Mouse (Mus musculus) CD4-positive, CD25-positive, alpha-beta regulatory T cell, adult 4 months (primary cell): ENCODE data around the gene Scarb1. TPM values are rescaled to one million over a fixed set of nuclear protein-coding genes. Genes with fewer than 3 reads are reported as not detected.

ENCODE experiments used
- ATAC-seq: one replicate; pipeline ENCODE4 v1.8.0; 2017
- polyA plus RNA-seq, 2 experiments: library from polyadenylated mRNA; unstranded; fragments of 100-300 nt; shearing (Covaris generic); gene quantifications; one replicate each; pipeline ENCODE4 v1.2.1; 2017

The Scarb1 gene
- polyA plus RNA-seq, 2 experiments from 2014 or later = 5.9 to 11.6 TPM

DNA sequence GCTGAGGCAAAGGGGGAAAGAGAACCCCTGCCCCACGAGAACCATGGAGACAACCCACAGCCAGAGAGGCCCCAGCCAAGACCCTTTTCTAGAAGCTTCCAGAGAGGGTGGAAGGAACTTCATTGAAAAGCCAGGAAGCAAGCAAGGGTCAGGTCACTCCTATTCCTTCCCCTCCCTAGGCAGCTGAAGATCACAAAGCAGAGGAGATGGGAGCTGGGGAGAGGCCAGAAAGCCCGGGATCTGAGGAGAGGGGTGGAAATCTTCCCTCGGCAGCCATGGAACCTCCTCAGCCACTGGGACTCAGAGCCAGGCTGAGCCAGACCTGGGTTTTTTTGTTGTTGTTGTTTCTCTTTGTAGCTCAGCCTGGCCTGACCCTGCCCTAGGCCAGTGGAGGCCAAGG, 9.8 kb downstream of the Scarb1 start:
- no peak for ATAC-seq

DNA sequence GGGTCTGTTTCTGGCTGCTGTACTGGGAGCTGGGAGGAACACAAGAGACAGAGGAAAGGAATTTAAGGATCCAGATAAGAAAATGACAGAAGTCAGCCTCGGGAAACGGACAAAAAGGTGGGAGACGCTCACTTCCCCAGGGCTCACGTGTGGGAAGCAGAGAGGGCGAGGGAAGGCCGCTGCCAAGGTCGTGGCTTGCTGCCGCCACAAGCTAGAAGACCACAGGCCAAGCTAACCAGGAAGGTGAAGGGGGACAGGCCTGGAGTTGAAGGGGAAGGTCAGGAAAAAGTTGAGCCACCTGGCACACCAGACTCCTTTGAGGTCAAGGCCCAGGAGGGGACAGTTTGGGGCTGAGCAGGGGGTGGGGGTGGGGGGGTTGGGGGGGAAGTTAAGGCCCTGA, 10.2 kb downstream of the Scarb1 start:
- no peak for ATAC-seq

DNA sequence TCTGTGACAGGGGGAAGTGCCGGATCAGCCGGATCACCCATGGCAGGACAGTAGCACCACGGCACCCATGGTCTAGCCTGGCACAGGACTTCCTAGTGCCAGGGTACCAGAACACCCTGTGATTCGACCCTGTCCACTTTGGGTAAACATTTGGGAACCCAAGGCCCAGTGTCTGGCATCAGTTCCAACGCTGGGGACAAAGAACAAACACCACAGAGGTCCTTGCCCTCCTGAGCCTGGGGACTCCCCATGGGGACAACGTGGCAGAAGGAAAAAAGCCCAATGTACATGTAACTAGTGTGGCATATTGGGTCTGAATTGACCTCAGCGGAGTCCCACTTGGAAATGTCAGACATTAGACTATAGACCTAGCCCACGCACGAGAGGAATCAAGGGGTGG, 10.7 kb downstream of the Scarb1 start:
- ATAC-seq = no peak

DNA sequence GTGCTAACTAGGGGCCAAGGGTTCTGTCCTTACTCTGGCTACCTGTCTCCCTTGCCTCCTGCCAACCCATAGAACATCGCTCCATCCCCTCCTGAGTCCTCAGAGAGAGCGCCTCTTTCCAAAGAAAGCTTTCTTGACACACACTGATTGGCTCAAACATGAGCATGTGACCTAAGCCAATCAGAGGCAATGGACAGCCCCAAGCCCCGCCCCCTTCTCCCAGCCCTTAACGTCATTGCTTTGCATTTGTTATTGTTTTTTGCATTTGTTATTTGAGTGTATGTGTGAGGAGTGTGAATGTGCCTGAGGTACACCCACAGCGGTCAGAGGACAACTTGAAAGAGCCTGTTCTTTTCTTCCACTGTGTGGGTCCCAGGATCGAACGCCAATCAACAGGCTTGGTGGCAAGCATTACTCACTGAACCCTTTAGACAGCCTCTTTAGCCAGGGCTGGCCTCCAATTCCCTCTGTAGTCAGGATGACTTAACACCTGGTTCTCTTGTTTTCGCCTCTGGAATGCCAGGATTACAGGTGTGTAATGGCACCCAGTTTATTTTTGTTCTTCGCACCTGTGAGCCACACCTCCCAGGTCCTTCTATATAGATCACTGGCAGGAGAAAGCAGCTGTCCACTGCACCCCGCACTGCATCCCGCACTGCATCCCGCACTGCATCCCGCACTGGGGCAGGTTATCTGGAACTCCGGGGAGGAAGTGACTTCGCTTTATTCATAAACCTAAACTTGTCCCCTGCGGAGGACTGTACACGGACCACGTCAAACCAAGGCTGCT, 13.1 kb downstream of the Scarb1 start:
- no peak for ATAC-seq

DNA sequence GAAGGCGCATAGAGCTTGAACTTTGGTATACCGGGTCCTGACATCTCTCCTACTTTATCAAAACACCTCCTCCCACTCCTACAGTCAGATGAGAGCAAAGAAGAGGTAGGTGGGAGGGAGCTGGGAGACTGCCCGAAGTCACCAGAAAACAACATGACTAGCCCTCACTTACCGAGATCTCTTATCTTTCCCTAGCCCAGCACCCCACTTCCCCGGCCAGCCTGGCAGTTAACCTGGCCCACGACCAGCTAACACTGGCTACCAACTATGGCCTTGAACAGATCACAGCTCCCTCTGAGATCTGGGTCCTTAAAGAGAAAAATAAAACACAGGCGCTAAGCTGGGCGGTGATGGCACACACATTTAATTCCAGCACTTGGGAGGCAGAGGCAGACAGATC, 14.5 kb downstream of the Scarb1 start:
- ATAC-seq = no peak

- no peak for ATAC-seq
Observed at GRCm38 (mm10) chr5:125325931-125326330, 15.0 kb downstream of the Scarb1 start.

GRCm38 (mm10) chr5:125325285-125325684, 15.6 kb downstream of the Scarb1 start:
- no peak for ATAC-seq

- no peak for ATAC-seq
Observed at GRCm38 (mm10) chr5:125323939-125324480, 16.9 kb downstream of the Scarb1 start.

DNA sequence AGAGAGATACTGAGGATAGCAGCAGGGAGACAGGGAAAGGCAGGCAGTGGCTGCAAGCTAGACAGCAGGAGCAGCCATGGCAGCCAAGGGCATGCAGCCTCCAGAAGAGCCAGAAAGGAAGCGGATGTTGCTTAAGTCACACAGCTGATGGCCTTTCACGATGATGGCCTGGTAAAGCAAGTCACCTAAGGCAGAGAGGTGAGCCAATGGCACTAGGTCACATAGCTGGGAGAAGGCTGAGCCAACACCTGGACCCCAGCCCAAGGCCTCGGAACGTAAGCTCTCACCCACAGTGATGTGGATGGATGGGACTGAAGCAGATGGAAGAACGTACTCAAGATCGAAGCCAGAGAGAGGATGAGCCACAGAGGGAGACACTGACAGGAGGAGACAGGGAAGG, 17.8 kb downstream of the Scarb1 start:
- no peak for ATAC-seq

- ATAC-seq = no peak
Observed at GRCm38 (mm10) chr5:125321836-125322235, 19.1 kb downstream of the Scarb1 start.

DNA sequence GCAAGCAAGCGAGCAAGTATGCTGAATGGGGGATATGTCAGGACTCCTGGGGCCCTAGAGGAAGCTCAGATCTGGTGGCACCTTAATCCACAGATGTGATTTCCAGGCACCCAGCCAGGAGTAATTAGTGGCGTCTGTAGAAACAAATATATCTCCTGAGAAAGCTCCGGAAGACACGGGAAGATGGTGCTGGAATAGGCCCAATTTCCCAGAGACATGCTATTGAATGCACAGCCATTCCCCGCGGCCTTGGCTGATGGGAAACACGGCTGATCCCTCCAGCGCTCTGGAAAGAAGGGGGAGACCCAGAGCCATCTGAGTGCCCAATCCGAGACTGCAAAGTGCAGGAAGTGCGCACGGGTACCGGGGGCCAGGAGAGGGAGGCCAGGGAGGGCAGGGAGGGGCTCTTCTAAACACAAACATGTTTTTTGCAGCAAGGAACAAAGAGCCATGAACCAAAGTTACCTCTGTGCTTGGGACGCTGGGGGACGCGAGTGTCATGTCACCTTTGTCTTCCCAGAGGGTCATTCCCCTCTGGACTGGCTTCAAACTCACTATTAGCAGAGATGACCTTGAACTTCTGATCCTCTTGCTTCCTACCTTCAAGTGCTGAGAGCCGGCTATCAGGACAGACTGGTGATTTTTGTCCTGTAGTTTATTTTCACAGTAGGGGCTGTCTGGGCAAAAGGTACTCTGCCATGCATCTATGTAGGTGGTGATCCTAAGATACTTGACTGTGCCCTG, 21.7 kb downstream of the Scarb1 start:
- no peak for ATAC-seq

DNA sequence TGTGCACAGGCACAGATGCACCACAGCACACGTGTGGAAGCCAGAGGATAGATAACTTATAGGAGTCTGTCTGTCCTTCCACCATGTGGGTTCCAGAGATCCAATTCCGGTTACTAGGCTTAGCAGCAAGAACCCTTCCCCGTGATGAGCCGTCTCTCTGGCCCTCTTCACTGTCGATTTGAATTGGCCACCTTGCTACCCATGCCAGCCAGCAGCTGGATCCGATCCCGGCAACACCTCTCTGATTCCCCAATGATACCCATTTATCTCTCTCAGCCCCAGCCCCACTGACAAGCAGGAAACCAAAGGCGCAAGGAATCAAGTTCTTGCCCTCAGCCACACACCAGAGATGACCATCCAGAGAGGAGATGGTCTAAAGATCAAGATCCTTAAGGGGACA, 22.9 kb downstream of the Scarb1 start:
- no peak for ATAC-seq

GRCm38 (mm10) chr5:125317296-125317695, 23.6 kb downstream of the Scarb1 start:
- no peak for ATAC-seq

DNA sequence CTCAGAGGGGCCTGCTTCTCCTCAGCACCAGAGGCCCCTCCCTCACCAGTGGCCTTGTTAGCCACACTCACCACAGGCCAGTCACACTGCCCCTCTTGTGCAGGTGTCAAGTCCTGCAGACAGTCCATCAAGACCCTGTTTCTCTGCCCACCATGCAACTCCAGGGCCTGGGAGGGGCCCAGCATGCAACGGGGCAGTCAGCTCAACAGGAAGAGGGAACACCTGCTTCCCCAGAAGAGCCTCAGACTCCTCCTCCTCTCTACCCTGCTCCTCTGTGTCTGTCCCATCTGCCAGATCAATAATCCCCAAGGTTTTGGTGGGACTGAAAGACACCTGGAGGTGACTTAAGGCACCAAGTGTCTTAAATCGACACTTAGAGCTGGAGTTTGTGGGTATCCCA, 24.1 kb downstream of the Scarb1 start:
- ATAC-seq = no peak

DNA sequence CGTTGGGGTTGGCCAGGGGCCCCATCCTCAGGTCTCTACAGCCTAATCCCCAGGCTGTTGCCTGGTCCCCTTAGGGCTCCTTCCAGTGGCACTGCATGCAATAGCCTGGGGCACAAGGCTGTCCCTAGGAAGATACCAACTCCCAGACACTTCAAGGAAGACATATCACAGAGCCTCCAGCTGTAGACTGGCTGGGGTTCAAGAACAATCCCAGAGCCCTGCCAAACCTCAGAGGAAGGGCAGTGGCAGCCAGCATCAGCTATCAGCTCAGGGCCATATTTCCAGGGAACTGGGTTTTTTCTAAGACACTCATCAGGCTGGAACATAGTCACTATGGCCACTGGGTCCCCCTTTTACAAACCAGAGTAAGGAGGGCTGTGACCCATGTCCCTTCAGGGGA, 25.8 kb downstream of the Scarb1 start:
- no peak for ATAC-seq

- ATAC-seq = no peak
Observed at GRCm38 (mm10) chr5:125313991-125314390, 26.9 kb downstream of the Scarb1 start.

GRCm38 (mm10) chr5:125312970-125313597, 27.8 kb downstream of the Scarb1 start:
- no peak for ATAC-seq

DNA sequence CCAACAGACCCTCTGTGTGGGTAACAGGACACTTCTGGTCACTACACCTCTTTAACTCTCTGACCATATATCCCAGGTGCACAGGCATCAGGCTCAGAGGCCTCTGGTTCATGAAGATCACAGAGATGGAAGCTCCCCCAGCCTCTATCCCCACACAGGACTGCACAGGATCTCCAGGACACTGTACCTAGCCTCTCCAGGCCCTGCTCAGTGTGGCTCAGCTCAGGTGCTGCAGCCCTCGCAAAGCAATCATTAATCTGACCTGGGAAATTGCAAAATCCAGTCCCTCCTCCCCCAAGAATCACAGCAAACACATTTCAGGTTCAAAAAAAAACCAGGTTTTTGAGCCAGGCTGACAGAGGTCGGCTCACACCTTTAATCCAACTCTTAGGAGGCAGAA, 29.9 kb downstream of the Scarb1 start:
- no peak for ATAC-seq

DNA sequence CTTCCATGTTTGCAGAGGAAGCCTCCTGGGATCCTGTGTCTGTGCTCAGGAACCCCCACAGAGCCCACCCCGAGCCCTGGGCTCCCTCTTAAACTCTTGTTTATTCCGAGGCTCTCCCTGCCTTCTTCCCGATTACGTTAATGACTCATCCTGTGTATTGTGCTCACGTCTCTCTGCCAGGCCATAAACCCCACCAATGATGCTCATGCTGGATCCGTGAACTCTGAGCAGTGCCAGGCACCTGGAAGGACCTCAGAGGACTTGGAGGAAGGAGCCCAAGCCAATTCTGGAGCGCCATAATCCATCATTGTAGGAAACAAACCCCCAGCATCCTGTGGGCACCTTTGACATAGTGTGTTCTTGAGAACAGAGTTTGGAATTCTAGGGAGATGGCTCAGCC, 31.7 kb downstream of the Scarb1 start:
- ATAC-seq = no peak

DNA sequence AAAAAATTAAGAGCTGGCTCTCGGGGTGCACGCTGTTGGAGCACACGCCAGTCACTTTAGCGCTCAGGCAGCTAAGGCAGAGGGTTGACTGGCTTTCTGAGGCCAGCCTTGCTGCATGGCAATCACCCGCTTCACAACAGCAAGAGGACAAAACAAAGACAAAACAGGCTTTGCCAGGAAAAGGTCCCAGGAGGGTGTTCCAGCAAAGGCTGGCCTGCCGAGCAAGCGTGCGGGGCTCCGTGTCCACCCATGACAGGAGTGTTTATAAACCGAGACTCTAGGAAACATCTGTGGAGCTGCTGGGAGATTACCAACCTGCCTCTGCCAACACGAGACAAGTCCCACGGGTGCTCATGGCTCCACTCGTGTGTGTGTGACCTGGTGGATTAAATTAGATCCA, 34.1 kb downstream of the Scarb1 start:
- ATAC-seq = no peak

DNA sequence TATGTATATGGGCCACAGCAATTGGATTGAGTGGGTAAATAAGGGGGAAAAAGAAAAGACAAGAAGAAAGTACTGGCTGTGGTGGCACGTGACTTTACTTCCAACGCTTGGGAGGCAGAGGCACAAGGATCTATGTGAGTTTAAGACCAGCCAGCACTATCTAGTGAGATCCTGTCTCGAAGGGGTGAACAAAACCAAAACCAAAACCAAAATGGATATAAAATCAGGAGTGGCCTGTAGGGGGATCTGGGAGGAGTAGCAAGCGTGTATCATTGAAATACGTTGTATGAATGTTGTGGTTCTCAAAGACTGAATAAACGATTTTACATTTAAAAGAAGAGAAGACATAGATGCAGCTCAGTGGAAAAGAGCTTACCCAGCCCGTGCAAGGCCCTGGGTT, 34.5 kb downstream of the Scarb1 start:
- peak; percentile 47 for ATAC-seq

DNA sequence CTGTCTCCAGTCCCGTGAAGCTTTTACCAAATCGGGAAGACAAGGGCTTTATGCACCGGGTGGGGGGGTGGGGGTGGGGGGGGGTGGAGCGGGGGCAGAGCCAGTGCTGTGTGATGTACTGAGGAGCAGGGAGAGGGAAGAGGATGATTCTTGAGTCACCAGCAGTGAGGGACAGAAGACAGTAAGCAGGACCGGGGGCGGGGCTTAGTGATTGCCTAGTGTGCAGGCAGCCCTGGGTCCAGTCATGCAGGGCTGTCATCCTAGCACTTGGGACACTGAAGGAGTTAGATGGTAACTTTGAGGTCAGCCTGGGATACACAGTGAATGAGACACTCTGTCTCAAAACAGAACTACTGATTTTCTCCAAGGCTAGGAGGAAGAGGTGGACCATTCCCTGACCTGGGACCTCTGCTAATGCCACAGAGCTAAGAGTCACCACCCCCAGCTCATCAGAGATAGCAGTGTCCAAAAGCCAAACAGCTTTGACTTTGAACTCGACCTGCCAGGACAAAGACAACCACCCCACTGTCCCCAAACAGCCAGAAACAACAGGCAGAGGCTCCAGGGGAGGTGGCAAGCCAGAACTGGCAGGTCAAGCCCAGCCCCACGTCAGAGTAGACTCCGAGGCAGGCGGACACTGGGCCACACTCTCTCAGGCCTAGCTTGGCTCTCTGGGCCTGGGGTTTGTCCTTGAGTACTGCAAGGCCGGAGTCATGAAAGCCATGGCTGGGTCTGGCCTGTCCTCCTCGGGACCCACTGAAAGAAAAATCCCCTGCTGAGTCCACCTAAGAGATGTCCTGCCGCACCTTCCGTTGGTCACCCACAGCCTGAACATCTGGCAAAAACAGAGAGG, 35.4 kb downstream of the Scarb1 start:
- ATAC-seq = no peak
